Mouse (Mus musculus): Measurements from ENCODE around the gene Nfkb1. TPM values are rescaled to one million over a fixed set of nuclear protein-coding genes. Genes with fewer than 3 reads are reported as not detected.

Nfkb1 gene
- polyA plus RNA-seq, 2 experiments: 26.9 to 55.4 TPM

- DNase-seq (ENCODE audit: low spot score) (peak; percentile 55), ATAC-seq (ENCODE audit: low FRiP score, low read depth) (peak; percentile 72)
- peak overlapping the region; percentile 75 for H3K4me2 ChIP-seq (replicated peaks; ENCODE audit: low read depth, low read length, severe bottlenecking)
- no peak for TF ChIP-seq POLR2A (IDR thresholded peaks at IDR 0.05; ENCODE audit: borderline replicate concordance, extremely low read depth, insufficient read depth, insufficient read length)
- WGBS: 2% methylated on average over 33 of the region's 47 CpGs
- H3K36me3 ChIP-seq (ENCODE audit: control insufficient read depth, insufficient read depth, low read length): no peaks in the 10 kb centered on the region
- H3K4me1 ChIP-seq (ENCODE audit: control insufficient read depth, insufficient read depth, low read length): peaks cover 18% of the 10 kb centered on the region
- H3K27me3 ChIP-seq (ENCODE audit: control insufficient read depth, insufficient read depth, low read length): no peaks in the 10 kb centered on the region
- peak overlapping the region; percentile 83 for H3K4me3 ChIP-seq (replicated peaks; ENCODE audit: low read length)
- H3K9ac ChIP-seq (ENCODE audit: low read depth, low read length, severe bottlenecking): peak overlapping the region; percentile 99
- H3K27ac ChIP-seq (replicated peaks; ENCODE audit: low read depth, low read length): peak overlapping the region; percentile 92
- no peaks in the 10 kb centered on the region for H3K9me3 ChIP-seq (ENCODE audit: control insufficient read depth, low read length)
These were observed 668 bp downstream of the Nfkb1 start for GRCm38 (mm10) chr3:135690568-135691190.

GRCm38 (mm10) chr3:135689773-135690567 is 1.4 kb downstream of the Nfkb1 start:
- peak overlapping the region; percentile 75 for H3K4me2 ChIP-seq (replicated peaks; ENCODE audit: low read depth, low read length, severe bottlenecking)
- H3K9me3 ChIP-seq (ENCODE audit: control insufficient read depth, low read length): no peaks in the 10 kb centered on the region
- H3K27ac ChIP-seq (replicated peaks; ENCODE audit: low read depth, low read length): peak overlapping the region; percentile 92; the same call in 1 of the 2 replicates
- no peaks in the 10 kb centered on the region for H3K27me3 ChIP-seq (ENCODE audit: control insufficient read depth, insufficient read depth, low read length)
- no peaks in the 10 kb centered on the region for H3K36me3 ChIP-seq (ENCODE audit: control insufficient read depth, insufficient read depth, low read length)
- H3K4me3 ChIP-seq (replicated peaks; ENCODE audit: low read length): peak overlapping the region; percentile 83
- peak overlapping the region; percentile 99 for H3K9ac ChIP-seq (ENCODE audit: low read depth, low read length, severe bottlenecking)
- DNase-seq (ENCODE audit: low spot score) (no peak), ATAC-seq (ENCODE audit: low FRiP score, low read depth) (no peak)
- TF ChIP-seq POLR2A (IDR thresholded peaks at IDR 0.05; ENCODE audit: borderline replicate concordance, extremely low read depth, insufficient read depth, insufficient read length): no peak
- H3K4me1 ChIP-seq (ENCODE audit: control insufficient read depth, insufficient read depth, low read length): peaks cover 18% of the 10 kb centered on the region
- WGBS: 38% methylated on average over 10 of the region's 10 CpGs

- no peak overlapping the region for H3K27ac ChIP-seq (replicated peaks; ENCODE audit: low read depth, low read length)
- DNase-seq (ENCODE audit: low spot score) (no peak), ATAC-seq (ENCODE audit: low FRiP score, low read depth) (no peak)
- TF ChIP-seq POLR2A (IDR thresholded peaks at IDR 0.05; ENCODE audit: borderline replicate concordance, extremely low read depth, insufficient read depth, insufficient read length): no peak
- H3K4me3 ChIP-seq (replicated peaks; ENCODE audit: low read length): peak overlapping the region; percentile 83; the same call in 1 of the 2 replicates
- peaks cover 18% of the 10 kb centered on the region for H3K4me1 ChIP-seq (ENCODE audit: control insufficient read depth, insufficient read depth, low read length)
- H3K36me3 ChIP-seq (ENCODE audit: control insufficient read depth, insufficient read depth, low read length): no peaks in the 10 kb centered on the region
- no peak overlapping the region for H3K9ac ChIP-seq (ENCODE audit: low read depth, low read length, severe bottlenecking)
- WGBS: 38% methylated on average over 11 of the region's 11 CpGs
- no peaks in the 10 kb centered on the region for H3K27me3 ChIP-seq (ENCODE audit: control insufficient read depth, insufficient read depth, low read length)
- H3K9me3 ChIP-seq (ENCODE audit: control insufficient read depth, low read length): no peaks in the 10 kb centered on the region
- H3K4me2 ChIP-seq (replicated peaks; ENCODE audit: low read depth, low read length, severe bottlenecking): peak overlapping the region; percentile 75
These were observed 2.2 kb downstream of the Nfkb1 start for GRCm38 (mm10) chr3:135688970-135689772.

GRCm38 (mm10) chr3:135687965-135688364 is 3.4 kb downstream of the Nfkb1 start:
- WGBS: 66% methylated on average over 9 of the region's 9 CpGs
- H3K36me3 ChIP-seq (ENCODE audit: control insufficient read depth, insufficient read depth, low read length): no peaks in the 10 kb centered on the region

GRCm38 (mm10) chr3:135686419-135686818 is 4.9 kb downstream of the Nfkb1 start:
- no peak overlapping the region for H3K27ac ChIP-seq (replicated peaks; ENCODE audit: low read depth, low read length)
- H3K9me3 ChIP-seq (ENCODE audit: control insufficient read depth, low read length): no peaks in the 10 kb centered on the region
- no peak overlapping the region for H3K4me2 ChIP-seq (replicated peaks; ENCODE audit: low read depth, low read length, severe bottlenecking)
- no peaks in the 10 kb centered on the region for H3K27me3 ChIP-seq (ENCODE audit: control insufficient read depth, insufficient read depth, low read length)
- 57% methylated on average over 5 of the region's 5 CpGs for WGBS
- no peaks in the 10 kb centered on the region for H3K36me3 ChIP-seq (ENCODE audit: control insufficient read depth, insufficient read depth, low read length)
- no peak overlapping the region for H3K4me3 ChIP-seq (replicated peaks; ENCODE audit: low read length)
- H3K9ac ChIP-seq (ENCODE audit: low read depth, low read length, severe bottlenecking): no peak overlapping the region
- ATAC-seq (ENCODE audit: low FRiP score, low read depth) (no peak), DNase-seq (ENCODE audit: low spot score) (no peak)
- no peak for TF ChIP-seq POLR2A (IDR thresholded peaks at IDR 0.05; ENCODE audit: borderline replicate concordance, extremely low read depth, insufficient read depth, insufficient read length)
- peaks cover 12% of the 10 kb centered on the region for H3K4me1 ChIP-seq (ENCODE audit: control insufficient read depth, insufficient read depth, low read length)

More at GRCm38 (mm10) chr3:135687965-135688364, 3.4 kb downstream of the Nfkb1 start:
- no peak overlapping the region for H3K9ac ChIP-seq (ENCODE audit: low read depth, low read length, severe bottlenecking)
- H3K27me3 ChIP-seq (ENCODE audit: control insufficient read depth, insufficient read depth, low read length): no peaks in the 10 kb centered on the region
- peaks cover 18% of the 10 kb centered on the region for H3K4me1 ChIP-seq (ENCODE audit: control insufficient read depth, insufficient read depth, low read length)
- no peak overlapping the region for H3K4me2 ChIP-seq (replicated peaks; ENCODE audit: low read depth, low read length, severe bottlenecking)
- no peak for TF ChIP-seq POLR2A (IDR thresholded peaks at IDR 0.05; ENCODE audit: borderline replicate concordance, extremely low read depth, insufficient read depth, insufficient read length)
- no peak overlapping the region for H3K4me3 ChIP-seq (replicated peaks; ENCODE audit: low read length)
- H3K27ac ChIP-seq (replicated peaks; ENCODE audit: low read depth, low read length): no peak overlapping the region
- ATAC-seq (ENCODE audit: low FRiP score, low read depth) (no peak), DNase-seq (ENCODE audit: low spot score) (no peak)
- no peaks in the 10 kb centered on the region for H3K9me3 ChIP-seq (ENCODE audit: control insufficient read depth, low read length)
